In the genomic region with DNA sequence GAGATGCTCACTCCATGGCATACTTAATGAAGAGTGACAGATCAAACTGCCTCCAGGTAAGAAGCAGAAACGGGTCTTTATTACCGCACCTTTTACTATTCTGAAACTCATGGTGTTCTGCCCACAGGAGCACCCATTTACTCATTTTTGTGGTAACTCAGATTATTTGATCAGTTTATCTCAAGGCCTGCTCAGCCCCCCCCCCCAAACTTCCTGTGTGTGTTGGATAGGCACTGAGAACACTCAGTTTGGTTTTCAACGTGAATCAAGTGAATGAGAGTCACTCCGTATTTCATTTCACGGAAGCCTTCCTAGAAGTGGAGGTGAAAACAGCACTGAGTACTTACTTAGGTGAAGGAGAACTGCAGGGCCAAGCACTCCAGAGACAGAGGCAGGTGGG, we compare ENCODE assay signal across 22 mouse cellular contexts.
DNase-seq lines count a peak whose midpoint lies in the region; ATAC-seq and TF ChIP-seq lines count a peak whose summit lies in the region.
"Had no signal": no experiment of that assay in that cellular context is flagged by ENCODE, and none has a peak within 500 bp of the region (broad histone marks: within the 10 kb centered on the region; RNA-seq: fewer than 3 reads in every experiment).

No protein-coding gene starts in this region.

- TF ChIP-seq POLR2A in MEL (IDR thresholded peaks at IDR 0.05; ENCODE audit: control insufficient read depth in 1 of 2, insufficient read depth in 1 of 2, low read depth in 1 of 2, low read length in 2 of 2, poor library complexity in 1 of 2), result no peak

- no peak overlapping the region for H3K27ac ChIP-seq in MEL (ENCODE audit: control insufficient read depth, low read depth, low read length)
- no peak overlapping the region for H3K27ac ChIP-seq in forebrain, embryonic 13.5 days
- H3K27ac ChIP-seq: embryonic facial prominence, embryonic 15.5 days; gastrocnemius, adult 2 months; heart, adult 2 months; heart, embryonic 15.5 days; hindbrain, embryonic 13.5 days; hindbrain, postnatal 0 days had no signal

- 88% methylated on average over 5 of the region's 5 CpGs for WGBS in forebrain, embryonic 13.5 days

- peak; percentile 87 for ATAC-seq in inflammation-experienced regulatory T-cells, adult 6 months
- ATAC-seq in forebrain, embryonic 13.5 days, result no peak
- ATAC-seq: forebrain, embryonic 14.5 days; hindbrain, postnatal 0 days; intestine, embryonic 16.5 days had no signal

- H3K9me3 ChIP-seq in MEL (replicated peaks; ENCODE audit: insufficient read depth, low read length), result no peaks in the 10 kb centered on the region
- no peaks in the 10 kb centered on the region for H3K9me3 ChIP-seq in forebrain, embryonic 13.5 days (replicated peaks)
- H3K9me3 ChIP-seq: embryonic facial prominence, embryonic 15.5 days; heart, embryonic 15.5 days; hindbrain, embryonic 13.5 days had no signal

- H3K79me2 ChIP-seq in MEL (ENCODE audit: control insufficient read depth, insufficient read depth, low read length, poor library complexity), result no peaks in the 10 kb centered on the region

- peaks cover 0 to 6% of the 10 kb centered on the region in 2 experiments; a peak in 1 of 4 replicates for H3K4me1 ChIP-seq in MEL (ENCODE audit: control insufficient read depth in 1 of 2, insufficient read depth in 2 of 2, low read length in 2 of 2)
- H3K4me1 ChIP-seq in forebrain, embryonic 13.5 days, result no peaks in the 10 kb centered on the region
- H3K4me1 ChIP-seq: embryonic facial prominence, embryonic 15.5 days; hindbrain, embryonic 13.5 days had no signal

- no peak overlapping the region for H3K4me2 ChIP-seq in forebrain, embryonic 13.5 days
- H3K4me2 ChIP-seq: embryonic facial prominence, embryonic 15.5 days; heart, embryonic 11.5 days; heart, embryonic 15.5 days; hindbrain, embryonic 13.5 days had no signal

- no peak for TF ChIP-seq RAD21 in MEL (IDR thresholded peaks at IDR 0.05; ENCODE audit: low read depth, low read length)

- intact Hi-C loops in gastrocnemius, postnatal 36 days (cut with DNase I), result loop anchor here (5.0 kb wide), 1 partner anchor 93 kb away; no protein-coding TSS in a partner anchor

- peak; percentile 9 for DNase-seq in thymus, postnatal 25 days
- DNase-seq in thymus, adult 18-20 months, result no peak
- DNase-seq in MEL (ENCODE audit: low read depth, low spot score), result peak; percentile 8
- no peak for DNase-seq in gastrocnemius, postnatal 36 days
- DNase-seq: adrenal gland, postnatal 10 days; cerebellum, adult 11 months; cerebellum, adult 8-10 months; cerebellum, postnatal 14 days; embryo, embryonic 11 days; gastrocnemius, adult 2 months; heart, adult 2 months; heart, postnatal 14 days had no signal

- peaks cover 0 to 2% of the 10 kb centered on the region in 2 experiments; a peak in 1 of 4 replicates for H3K36me3 ChIP-seq in MEL (ENCODE audit: control insufficient read depth in 1 of 2, insufficient read depth in 2 of 2, low read length in 2 of 2)
- H3K36me3 ChIP-seq in forebrain, embryonic 13.5 days (ENCODE audit: poor library complexity, severe bottlenecking), result no peaks in the 10 kb centered on the region; the same call in 1 of the 2 replicates
- H3K36me3 ChIP-seq: embryonic facial prominence, embryonic 15.5 days; heart, embryonic 15.5 days; hindbrain, embryonic 13.5 days had no signal

- no peak for TF ChIP-seq EP300 in MEL (IDR thresholded peaks at IDR 0.05; ENCODE audit: low read depth in 1 of 2, low read length in 2 of 2)

- no peak overlapping the region for H3K9ac ChIP-seq in MEL (ENCODE audit: control insufficient read depth, low read depth, low read length, poor library complexity, severe bottlenecking)
- no peak overlapping the region for H3K9ac ChIP-seq in forebrain, embryonic 13.5 days
- H3K9ac ChIP-seq: embryonic facial prominence, embryonic 15.5 days; heart, embryonic 15.5 days; hindbrain, embryonic 13.5 days had no signal

- no peak overlapping the region for H3K4me3 ChIP-seq in MEL (ENCODE audit: control insufficient read depth in 1 of 2, insufficient read depth in 1 of 2, low read depth in 2 of 2, low read length in 2 of 2)
- H3K4me3 ChIP-seq in forebrain, embryonic 13.5 days, result no peak overlapping the region
- H3K4me3 ChIP-seq: embryonic facial prominence, embryonic 15.5 days; gastrocnemius, adult 2 months; heart, adult 2 months; heart, embryonic 15.5 days; hindbrain, embryonic 13.5 days had no signal

- TF ChIP-seq CTCF in MEL (IDR thresholded peaks at IDR 0.05 in 2 of 3, conservative IDR thresholded peaks at IDR 0.05 in 1 of 3; ENCODE audit: control insufficient read depth in 1 of 3, insufficient read depth in 1 of 3, low read depth in 2 of 3, low read length in 3 of 3, poor library complexity in 1 of 3, severe bottlenecking in 1 of 3), result no peak

- no peaks in the 10 kb centered on the region for H3K27me3 ChIP-seq in MEL (ENCODE audit: control insufficient read depth in 1 of 2, insufficient read depth in 2 of 2, low read length in 2 of 2)
- no peaks in the 10 kb centered on the region for H3K27me3 ChIP-seq in forebrain, embryonic 13.5 days
- H3K27me3 ChIP-seq: CH12.LX; embryonic facial prominence, embryonic 15.5 days; heart, embryonic 15.5 days; hindbrain, embryonic 13.5 days had no signal

TF ChIP-seq in MEL, 35 proteins besides CTCF, POLR2A, EP300 and RAD21:
- TF ChIP-seq USF1 (IDR thresholded peaks at IDR 0.05; ENCODE audit: low read depth, low read length) (no peak), MYC (IDR thresholded peaks at IDR 0.05; ENCODE audit: low read depth, low read length) (no peak)

Comparison
In these comparisons a context has a peak if more than half of its experiments do, and no peak if none do; other contexts are left out.
1. DNase-seq: peak in thymus, postnatal 25 days (single experiment) and MEL (single experiment); none in thymus, adult 18-20 months (0 of 2) and gastrocnemius, postnatal 36 days (0 of 2).